Mouse (Mus musculus) inflammation-experienced regulatory T-cells, adult 16 weeks (primary cell): ENCODE data around the gene Tspyl2. TPM values are rescaled to one million over a fixed set of nuclear protein-coding genes. Genes with fewer than 3 reads are reported as not detected.

Source experiments
- polyA plus RNA-seq: library from polyadenylated mRNA; unstranded; fragments of 100-300 nt; shearing (Covaris generic); gene quantifications from one replicate; pipeline ENCODE4 v1.2.1, GENCODE M21; 2017

The Tspyl2 gene
- 42.7 TPM for polyA plus RNA-seq

DNA sequence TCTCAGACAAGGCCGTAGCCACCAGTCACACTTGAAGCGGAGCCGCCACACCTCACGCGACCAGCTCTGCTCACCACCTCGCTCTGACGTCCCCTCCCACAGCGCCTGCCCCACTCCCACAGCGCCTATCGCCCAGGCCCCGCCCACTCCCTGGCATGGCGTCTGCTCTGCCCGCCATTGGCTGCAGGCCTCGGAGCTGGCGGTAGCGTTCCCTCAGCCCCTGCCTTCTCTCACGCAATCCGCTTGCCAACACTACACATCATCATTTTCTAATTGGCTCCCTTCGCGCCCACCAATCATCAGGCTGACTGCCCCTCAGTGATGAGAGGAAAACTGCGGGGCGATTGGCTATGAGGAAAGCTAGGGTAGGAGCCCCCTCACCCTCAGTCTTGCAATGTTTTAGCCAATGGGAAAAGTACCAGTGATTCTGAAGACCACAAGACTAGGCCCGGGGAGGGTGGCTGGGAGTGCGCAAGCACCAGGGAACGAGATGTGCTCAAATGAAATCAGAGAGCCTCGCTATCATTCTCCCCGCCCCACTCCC lies at the start of gene Tspyl2:
Gene Tspyl2 (minus strand): TSS at position 68 of the 544 bp plus-strand sequence.

DNA sequence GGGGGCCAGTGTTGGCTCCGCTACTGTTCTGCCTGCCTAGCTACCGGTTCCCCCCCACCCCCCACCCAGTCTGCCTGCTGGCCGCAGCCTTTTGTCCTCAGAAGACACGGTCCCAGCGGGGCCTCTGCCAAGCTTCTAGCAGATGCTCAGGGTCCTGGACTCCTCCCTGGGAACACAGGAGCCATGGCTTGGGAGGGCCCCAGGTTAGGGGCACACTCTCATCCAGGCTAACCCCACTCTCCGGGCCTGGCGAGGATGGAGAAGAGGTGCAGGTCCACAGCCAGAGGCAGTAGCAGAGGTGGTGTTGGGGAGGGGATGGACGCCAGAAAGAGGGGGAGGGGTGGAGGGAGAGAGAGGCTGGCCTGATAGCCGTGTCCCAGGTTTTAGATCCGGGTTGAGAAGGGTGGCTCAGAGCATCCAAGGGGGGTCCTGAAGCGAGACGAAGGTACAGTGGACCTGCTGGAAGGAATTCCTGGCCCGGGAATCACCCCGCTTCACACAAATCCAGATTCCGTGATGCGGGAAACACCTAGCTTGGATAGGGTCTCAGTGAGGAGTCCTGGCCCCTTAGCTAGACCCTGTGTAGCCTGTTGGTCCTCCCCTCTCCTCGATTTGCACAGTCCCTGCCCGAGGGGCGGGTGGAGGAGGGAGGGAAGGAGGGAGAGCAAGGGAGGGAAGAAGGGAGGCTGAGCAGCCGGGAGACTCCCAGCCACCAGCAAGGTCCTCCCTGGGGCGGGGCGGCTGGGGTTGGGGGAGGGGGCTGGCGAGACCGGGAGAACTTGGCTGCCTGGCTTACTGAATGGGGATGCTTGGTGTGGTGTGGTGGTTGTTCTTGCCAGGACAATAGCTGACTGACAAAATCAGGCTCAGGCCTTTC lies 26.4 kb upstream of the Tspyl2 start, which contains the start of gene Gpr173:
Gene Gpr173 (minus strand): TSS at position 308 of the 877 bp plus-strand sequence.

GRCm38 (mm10) chrX:152326996-152327688 lies 15.1 kb downstream of the Tspyl2 start, which contains the start of gene Kantr:
Gene Kantr, minus strand, starts transcription at chrX:152327495.

Other genes starting within 250 kb of the Tspyl2 start
- 0.30 TPM for gene Iqsec2, start 198.2 kb downstream of the Tspyl2 start, polyA plus RNA-seq
- 54.8 TPM for gene Kdm5c, start 109.4 kb downstream of the Tspyl2 start, polyA plus RNA-seq
- 29.4 TPM for gene Kantr, start 14.9 kb downstream of the Tspyl2 start, polyA plus RNA-seq
- not detected for gene Gpr173, start 26.3 kb upstream of the Tspyl2 start, polyA plus RNA-seq
- not detected for gene Cldn34a, start 220.9 kb upstream of the Tspyl2 start, polyA plus RNA-seq